Mouse (Mus musculus): ENCODE measurements at regions not wholly inside any gene's neighbourhood (a gene's known extent, or its start where the extent isn't known, plus 50 kb on each side); places are given as distances from the start of the nearest gene placed in this dataset.

DNA sequence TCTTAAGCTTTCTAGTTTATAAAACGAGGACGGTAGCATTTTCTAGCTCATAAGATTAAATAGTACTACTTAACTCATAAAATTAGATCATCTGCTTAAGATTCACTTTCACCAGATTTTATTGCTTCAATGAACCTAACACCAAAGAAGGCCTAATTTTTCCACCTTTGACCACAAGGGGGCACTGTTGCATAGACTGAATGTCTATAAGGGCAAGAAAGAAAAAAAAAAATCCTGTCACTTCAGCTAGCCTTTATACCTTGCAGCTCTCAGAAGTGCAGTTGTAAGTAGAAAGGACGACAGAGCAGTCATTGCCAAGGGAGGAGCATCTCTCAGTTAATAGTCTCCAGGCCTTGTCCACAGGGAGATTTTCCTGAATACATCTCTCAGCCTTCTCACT, 447.7 kb downstream of the Dad1 start:
- TF ChIP-seq ZMIZ1 (IDR thresholded peaks at IDR 0.05; ENCODE audit: low read depth, low read length) = no peak
- no peak for TF ChIP-seq SIN3A (IDR thresholded peaks at IDR 0.05; ENCODE audit: low read length)
- TF ChIP-seq TBP (conservative IDR thresholded peaks at IDR 0.05; ENCODE audit: low read depth, low read length) = no peak
- no peak for TF ChIP-seq CHD1 (IDR thresholded peaks at IDR 0.05; ENCODE audit: low read depth, low read length)
- peak; percentile 23; the same call in 1 of the 2 replicates for TF ChIP-seq SMC3 (IDR thresholded peaks at IDR 0.05; ENCODE audit: low read depth, low read length)
- TF ChIP-seq E2F4 (IDR thresholded peaks at IDR 0.05; ENCODE audit: insufficient replicate concordance, low read depth, low read length) = no peak
- TF ChIP-seq ETS1 (conservative IDR thresholded peaks at IDR 0.05; ENCODE audit: low read depth, low read length) = no peak
- TF ChIP-seq UBTF (IDR thresholded peaks at IDR 0.05; ENCODE audit: low read depth, low read length) = no peak
- no peak for TF ChIP-seq MAZ (IDR thresholded peaks at IDR 0.05; ENCODE audit: low read depth, low read length)
- TF ChIP-seq MYC (IDR thresholded peaks at IDR 0.05; ENCODE audit: low read depth, low read length) = no peak
- TF ChIP-seq BHLHE40 (IDR thresholded peaks at IDR 0.05; ENCODE audit: low read depth, low read length) = no peak
- TF ChIP-seq HCFC1 (IDR thresholded peaks at IDR 0.05; ENCODE audit: low read depth, low read length) = no peak
- no peak for TF ChIP-seq MAFK (IDR thresholded peaks at IDR 0.05; ENCODE audit: insufficient replicate concordance, low read length)
- TF ChIP-seq JUND (conservative IDR thresholded peaks at IDR 0.05; ENCODE audit: low read depth, low read length) = no peak
- no peak for TF ChIP-seq EP300 (IDR thresholded peaks at IDR 0.05; ENCODE audit: low read length)
- TF ChIP-seq RAD21 (IDR thresholded peaks at IDR 0.05; ENCODE audit: low read depth, low read length) = peak; percentile 52
- no peak for TF ChIP-seq ELF1 (IDR thresholded peaks at IDR 0.05; ENCODE audit: low read depth, low read length)
- no peak for TF ChIP-seq TCF12 (IDR thresholded peaks at IDR 0.05; ENCODE audit: low read depth, low read length)
- TF ChIP-seq NELFE (IDR thresholded peaks at IDR 0.05; ENCODE audit: low read depth, low read length) = no peak
- no peak for TF ChIP-seq RCOR1 (conservative IDR thresholded peaks at IDR 0.05; ENCODE audit: low read depth, low read length)
- no peak for TF ChIP-seq MAX (IDR thresholded peaks at IDR 0.05; ENCODE audit: low read length)
- no peak for TF ChIP-seq IRF4 (IDR thresholded peaks at IDR 0.05; ENCODE audit: low read depth, low read length)
- TF ChIP-seq MEF2A (IDR thresholded peaks at IDR 0.05; ENCODE audit: borderline replicate concordance, low read depth, low read length) = no peak
- no peak for TF ChIP-seq KAT2A (IDR thresholded peaks at IDR 0.05; ENCODE audit: insufficient replicate concordance, low read length)
- peak; percentile 96 for TF ChIP-seq ZNF384 (IDR thresholded peaks at IDR 0.05; ENCODE audit: low read depth, low read length)
- no peak for TF ChIP-seq JUN (IDR thresholded peaks at IDR 0.05; ENCODE audit: insufficient read depth, low read depth, low read length)
- no peak for TF ChIP-seq ZKSCAN1 (IDR thresholded peaks at IDR 0.05; ENCODE audit: borderline replicate concordance, low read depth, low read length)
- no peak for TF ChIP-seq GABPA (IDR thresholded peaks at IDR 0.05; ENCODE audit: insufficient replicate concordance, low read depth, low read length)
- peak; percentile 61 to 74 for TF ChIP-seq CTCF (conservative IDR thresholded peaks at IDR 0.05 in 1 of 2, IDR thresholded peaks at IDR 0.05 in 1 of 2; ENCODE audit: low read depth in 2 of 2, low read length in 2 of 2)
- no peak for TF ChIP-seq MXI1 (IDR thresholded peaks at IDR 0.05; ENCODE audit: low read depth, low read length)
- no peak for TF ChIP-seq NRF1 (IDR thresholded peaks at IDR 0.05; ENCODE audit: low read depth, low read length)
- no peak for TF ChIP-seq PAX5 (IDR thresholded peaks at IDR 0.05; ENCODE audit: low read length)
- TF ChIP-seq POLR2A (IDR thresholded peaks at IDR 0.05; ENCODE audit: low read depth, low read length) = no peak
- TF ChIP-seq USF2 (conservative IDR thresholded peaks at IDR 0.05; ENCODE audit: low read depth, low read length) = no peak
- no peak for TF ChIP-seq POLR2AphosphoS2 (IDR thresholded peaks at IDR 0.05; ENCODE audit: low read depth, low read length)
- no peak for TF ChIP-seq USF1 (IDR thresholded peaks at IDR 0.05; ENCODE audit: low read depth, low read length)
- dilution Hi-C loops (cut with MboI; ENCODE audit: extremely low pct_ligation_motif_present, extremely low pct_unique_long_range_greater_than_20kb, low sequenced_read_pairs) = no loop called here
- peaks cover 0 to 4% of the 10 kb centered on the region in 2 experiments; a peak in 2 of 4 replicates for H3K4me1 ChIP-seq (ENCODE audit: control insufficient read depth in 1 of 2, insufficient read depth in 2 of 2)
- no peaks in the 10 kb centered on the region for H3K27me3 ChIP-seq (replicated peaks)
- in situ Hi-C loops (cut with MboI; ENCODE audit: low pct_ligation_motif_present, low pct_unique_long_range_greater_than_20kb, low sequenced_read_pairs) = no loop called here
- H3K36me3 ChIP-seq (replicated peaks in 1 of 2; ENCODE audit: control insufficient read depth in 1 of 2, insufficient read depth in 1 of 2, low read length in 1 of 2) = no peaks in the 10 kb centered on the region
- no peak overlapping the region for H3K4me3 ChIP-seq (replicated peaks in 1 of 3; ENCODE audit: low read depth in 2 of 3, low read length in 2 of 3, poor library complexity in 1 of 3)
- no peak overlapping the region for H3K27ac ChIP-seq (ENCODE audit: insufficient read depth, low read depth)
- no peak overlapping the region for H3K9ac ChIP-seq (ENCODE audit: insufficient read depth, low read depth)
- no peaks in the 10 kb centered on the region for H3K9me3 ChIP-seq (replicated peaks; ENCODE audit: low read length)
- no peak overlapping the region for H3K4me2 ChIP-seq (ENCODE audit: insufficient read depth, low read depth, poor library complexity, severe bottlenecking)
- H3K79me2 ChIP-seq (replicated peaks; ENCODE audit: control insufficient read depth, extremely low read depth, insufficient read depth, poor library complexity, severe bottlenecking) = no peaks in the 10 kb centered on the region
- DNase-seq (ENCODE audit: extremely low read depth) = peak; percentile 81
